Mouse (Mus musculus) E14TG2a.4 (cell line): ENCODE results near the gene Acsl4.

ENCODE experiments used
- H3K27me3 ChIP-seq: 2 replicates; pipeline ENCODE4 v1.6.1; 2014; ENCODE audit warnings: low read length, control low read depth; ENCODE audit not compliant: insufficient read depth
- H3K36me3 ChIP-seq: 2 replicates; pipeline ENCODE4 v1.6.1; 2014; ENCODE audit warnings: low read length, control low read depth; ENCODE audit not compliant: insufficient read depth
- H3K4me1 ChIP-seq: replicated peaks from 2 replicates; pipeline ENCODE4 v1.6.1; 2014; ENCODE audit warnings: low read depth, low read length, control low read depth
- H3K4me3 ChIP-seq: replicated peaks from 2 replicates; pipeline ENCODE4 v1.5.1; 2014; ENCODE audit warnings: mild to moderate bottlenecking, low read length
- H3K9me3 ChIP-seq: 2 replicates; pipeline ENCODE4 v1.6.1; 2014; ENCODE audit warnings: low read length, control low read depth
- CTCF ChIP-seq: conservative IDR thresholded peaks from 2 replicates; pipeline ENCODE4 v1.5.1; 2014; ENCODE audit warnings: low read length
- NANOG ChIP-seq: IDR thresholded peaks from 2 replicates; pipeline ENCODE4 v1.6.1; 2014; ENCODE audit warnings: borderline replicate concordance, low read length, mixed read lengths
- POU5F1 ChIP-seq: IDR thresholded peaks from 2 replicates; pipeline ENCODE4 v1.6.1; 2014; ENCODE audit warnings: low read length, borderline replicate concordance

Acsl4 gene

GRCm38 (mm10) chrX:142303456-142303855 is 86.9 kb downstream of the Acsl4 start:
- no peaks in the 10 kb centered on the region for H3K36me3 ChIP-seq
- no peak overlapping the region for H3K4me3 ChIP-seq
- no peaks in the 10 kb centered on the region for H3K9me3 ChIP-seq
- 0 out of 2 replicates have a peak, but pooled peaks cover 3% of the 10 kb centered on the region for H3K4me1 ChIP-seq
- no peak for TF ChIP-seq NANOG
- TF ChIP-seq POU5F1 = no peak
- no peak for TF ChIP-seq CTCF
- H3K27me3 ChIP-seq = peaks cover 34% of the 10 kb centered on the region

- Histone ChIP-seq H3K4me3 (no peak overlapping the region), H3K36me3 (no peaks in the 10 kb centered on the region), H3K27me3 (no peaks in the 10 kb centered on the region), H3K4me1 (no peaks in the 10 kb centered on the region), H3K9me3 (no peaks in the 10 kb centered on the region)
- TF ChIP-seq POU5F1 = no peak
- TF ChIP-seq NANOG = no peak
- no peak for TF ChIP-seq CTCF
These were observed 104.4 kb downstream of the Acsl4 start for GRCm38 (mm10) chrX:142285905-142286304.

GRCm38 (mm10) chrX:142276573-142276972 is 113.8 kb downstream of the Acsl4 start:
- no peak overlapping the region for H3K4me3 ChIP-seq
- H3K36me3 ChIP-seq = no peaks in the 10 kb centered on the region
- H3K4me1 ChIP-seq = no peaks in the 10 kb centered on the region
- TF ChIP-seq POU5F1 (no peak), NANOG (no peak), CTCF (no peak)
- H3K9me3 ChIP-seq = no peaks in the 10 kb centered on the region
- no peaks in the 10 kb centered on the region for H3K27me3 ChIP-seq

GRCm38 (mm10) chrX:142276031-142276430 is 114.3 kb downstream of the Acsl4 start:
- TF ChIP-seq POU5F1 = no peak
- TF ChIP-seq NANOG = no peak
- TF ChIP-seq CTCF = no peak
- H3K27me3 ChIP-seq = no peaks in the 10 kb centered on the region
- no peaks in the 10 kb centered on the region for H3K4me1 ChIP-seq
- H3K4me3 ChIP-seq = no peak overlapping the region
- H3K36me3 ChIP-seq = no peaks in the 10 kb centered on the region
- no peaks in the 10 kb centered on the region for H3K9me3 ChIP-seq
